Mouse (Mus musculus): ENCODE data around the gene Zfp790.

- TF ChIP-seq CHD2 (IDR thresholded peaks at IDR 0.05; ENCODE audit: low read depth, low read length) = peak; percentile 74
- no peak for TF ChIP-seq MAFK (IDR thresholded peaks at IDR 0.05; ENCODE audit: insufficient read depth, low read depth, low read length)
- TF ChIP-seq HCFC1 (IDR thresholded peaks at IDR 0.05; ENCODE audit: borderline replicate concordance, insufficient read depth, low read length) = peak; percentile 94
Observed at GRCm38 (mm10) chr7:29859532-29860517, 43.9 kb downstream of the Zfp790 start, which contains the start of gene Zfp420.
